Mouse (Mus musculus): ENCODE data around the gene Zfp639.

DNA sequence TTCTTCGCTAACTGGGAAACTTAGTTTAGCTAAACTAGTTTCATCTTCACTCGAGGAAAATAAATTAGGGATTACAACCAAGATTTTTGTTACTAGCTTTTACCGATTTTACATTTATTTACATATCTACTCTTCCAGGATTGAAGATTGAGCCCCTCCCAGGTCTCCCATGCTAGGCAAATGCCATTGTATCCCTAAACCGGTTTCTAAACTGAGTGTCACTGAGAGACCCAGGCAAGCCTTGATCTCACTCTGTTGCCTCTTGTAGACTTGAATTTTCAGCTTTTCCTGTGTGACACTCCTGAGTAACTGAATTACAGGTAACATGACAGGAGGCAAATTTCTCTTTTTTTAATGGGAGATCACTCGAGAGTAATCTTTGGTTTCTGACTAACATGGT lies 20.0 kb downstream of the Zfp639 start:
- no peak for TF ChIP-seq CTCF (IDR thresholded peaks at IDR 0.05; ENCODE audit: low read depth, low read length)
- TF ChIP-seq POLR2A (IDR thresholded peaks at IDR 0.05; ENCODE audit: borderline replicate concordance, low read depth, low read length) = no peak
